ENCODE assay signal across 16 mouse cellular contexts in genomic region chr11:22830684-22831083, GRCm38 (mm10). TPM values are rescaled to one million over a fixed set of nuclear protein-coding genes. Genes with fewer than 3 reads are reported as not detected.
DNase-seq lines count a peak whose midpoint lies in the region; ATAC-seq and TF ChIP-seq lines count a peak whose summit lies in the region.
"Had no signal": no experiment of that assay in that cellular context is flagged by ENCODE, and none has a peak within 500 bp of the region (broad histone marks: within the 10 kb centered on the region; RNA-seq: fewer than 3 reads in every experiment).

No protein-coding gene starts in this region.

- TF ChIP-seq POLR2A in spleen, adult 2 months (IDR thresholded peaks at IDR 0.05; ENCODE audit: low read depth, low read length), result no peak

- no peak for TF ChIP-seq CTCF in spleen, adult 2 months (IDR thresholded peaks at IDR 0.05; ENCODE audit: extremely low read depth, insufficient read depth, insufficient read length, insufficient replicate concordance)

- intact Hi-C loops in heart, postnatal 36 days (cut with DNase I), result no loop called here
- intact Hi-C loops in left cerebral cortex, postnatal 36 days (cut with DNase I), result no loop called here

- H3K9ac ChIP-seq in heart, embryonic 13.5 days, result 0 out of 2 replicates have a peak overlapping the region, but pooled peaks have one; percentile 24
- H3K9ac ChIP-seq: kidney, embryonic 15.5 days had no signal

- 57% methylated on average over 6 of the region's 6 CpGs for WGBS in heart, embryonic 13.5 days
- WGBS in spleen, adult 2 months, result 46% methylated on average over 6 of the region's 6 CpGs

- no peaks in the 10 kb centered on the region for H3K9me3 ChIP-seq in heart, embryonic 13.5 days
- H3K9me3 ChIP-seq: kidney, embryonic 15.5 days had no signal

- 0 out of 2 replicates have a peak overlapping the region, but pooled peaks have one; percentile 15 for H3K27ac ChIP-seq in heart, embryonic 13.5 days (replicated peaks)
- peak overlapping the region; percentile 2; the same call in 1 of the 2 replicates for H3K27ac ChIP-seq in spleen, adult 2 months (ENCODE audit: insufficient read depth, low read length)
- H3K27ac ChIP-seq: kidney, embryonic 15.5 days; macrophage had no signal

- no peak for DNase-seq in heart, postnatal 36 days
- no peak for DNase-seq in spleen, adult 2 months (ENCODE audit: low read depth in 1 of 2, low spot score in 2 of 2)
- no peak for DNase-seq in spleen, postnatal 4 days (ENCODE audit: low spot score in 2 of 2)
- no peak for DNase-seq in left cerebral cortex, postnatal 36 days (ENCODE audit: low spot score in 2 of 2)
- DNase-seq in frontal cortex, adult 2 months (ENCODE audit: extremely low spot score in 1 of 2, low spot score in 1 of 2), result no peak
- DNase-seq: adrenal gland, postnatal 14 days; cerebellum, postnatal 10 days; lung, adult 18-20 months; retina, postnatal 1 day; thymus, postnatal 36 days had no signal

- 0 out of 2 replicates have a peak, but pooled peaks cover 6% of the 10 kb centered on the region for H3K36me3 ChIP-seq in heart, embryonic 13.5 days
- H3K36me3 ChIP-seq in spleen, adult 2 months (ENCODE audit: control insufficient read depth, insufficient read depth, low read length), result peaks cover 16% of the 10 kb centered on the region
- H3K36me3 ChIP-seq: kidney, embryonic 15.5 days had no signal

- no peak overlapping the region for H3K4me3 ChIP-seq in heart, embryonic 13.5 days
- no peak overlapping the region for H3K4me3 ChIP-seq in spleen, adult 2 months (ENCODE audit: extremely low read depth, insufficient read depth, insufficient read length)
- H3K4me3 ChIP-seq: erythroblast, embryonic 14.5 days; kidney, embryonic 15.5 days had no signal

- H3K27me3 ChIP-seq in heart, embryonic 13.5 days (replicated peaks), result no peaks in the 10 kb centered on the region
- H3K27me3 ChIP-seq in spleen, adult 2 months (ENCODE audit: control insufficient read depth, insufficient read depth, low read length), result no peaks in the 10 kb centered on the region
- H3K27me3 ChIP-seq: kidney, embryonic 15.5 days had no signal

- no peak for ATAC-seq in heart, embryonic 13.5 days (ENCODE audit: extremely low read depth, insufficient number of reproducible peaks, low FRiP score, low TSS enrichment)
- ATAC-seq in megakaryocyte, adult 5-6 weeks (ENCODE audit: poor library complexity, severe bottlenecking), result peak; percentile 55
- ATAC-seq: forebrain, embryonic 16.5 days had no signal

- H3K4me1 ChIP-seq in heart, embryonic 13.5 days, result peaks cover 21% of the 10 kb centered on the region
- H3K4me1 ChIP-seq in spleen, adult 2 months (ENCODE audit: control insufficient read depth, insufficient read depth, insufficient read length), result peaks cover 9% of the 10 kb centered on the region; the same call in 1 of the 2 replicates

- H3K4me2 ChIP-seq in heart, embryonic 13.5 days, result no peak overlapping the region
- H3K4me2 ChIP-seq: kidney, embryonic 15.5 days had no signal

RNA-seq across cellular contexts. Expression of gene B3gnt2, which starts 30.1 kb away (rescaled TPM):
- polyA plus RNA-seq in heart, embryonic 13.5 days (2015; fragmentation: Nextera tagmentation; extraction: Ambion mirVana), result 3.3 and 4.5 TPM in 2 replicates
- 1 to 10 TPM; 6.3 to 7.7 TPM for total RNA-seq in heart, postnatal 36 days (2021)
- 18.9 and 23.4 TPM in 2 replicates for polyA plus RNA-seq in spleen, adult 2 months (2012; rRNA removed)
- 8.3 and 13.0 TPM in 2 replicates for total RNA-seq in megakaryocyte, adult 5-6 weeks (2015)
- total RNA-seq in megakaryocyte, adult 5-6 weeks (2017), result 20.8 and 28.9 TPM in 2 replicates
- 10 to 100 TPM; 14.1 to 15.9 TPM for total RNA-seq in left cerebral cortex, postnatal 36 days (2021)
- polyA plus RNA-seq in frontal cortex, adult 2 months (2012; rRNA removed), result 9.7 and 11.2 TPM in 2 replicates
